Mouse (Mus musculus) liver, embryonic 14.5 days (tissue): ENCODE data around the gene Dnah7c.

Experiments used
- CTCF ChIP-seq: IDR thresholded peaks from 2 replicates; pipeline ENCODE4 v1.5.1; 2016; ENCODE audit warnings: antibody characterized with exemption, low read depth, control low read depth
- EP300 ChIP-seq: IDR thresholded peaks from 2 replicates; pipeline ENCODE4 v1.6.1; 2016; ENCODE audit warnings: antibody characterized with exemption, low read depth

GRCm38 (mm10) chr1:46805074-46805473 is 379.7 kb downstream of the Dnah7c start:
- no peak for TF ChIP-seq EP300
- no peak for TF ChIP-seq CTCF
